Mouse (Mus musculus) subcutaneous adipose tissue, adult 2 months (tissue): Measurements from ENCODE around the gene 4933416C03Rik. TPM values are rescaled to one million over a fixed set of nuclear protein-coding genes. Genes with fewer than 3 reads are reported as not detected.

ENCODE experiments used
- polyA plus RNA-seq: library from polyadenylated mRNA; depleted of rRNA; stranded (reverse); fragments of >200 nt; gene quantifications from 2 replicates; pipeline ENCODE4 v1.2.3, GENCODE M21; 2012; ENCODE audit warnings: low replicate concordance; rRNA removed

The 4933416C03Rik gene
- not detected in 2 replicates for polyA plus RNA-seq

GRCm38 (mm10) chr10:116113867-116114474, at the start of gene 4933416C03Rik:
Gene 4933416C03Rik (minus strand): TSS chr10:116113917.

Other genes with a start within 250 kb of the 4933416C03Rik start
- 1.3 and 6.0 TPM in 2 replicates for gene Ptprr, start 95.7 kb downstream of the 4933416C03Rik start, polyA plus RNA-seq
- 16.3 and 42.0 TPM in 2 replicates for gene Ptprb, start 161.6 kb upstream of the 4933416C03Rik start, polyA plus RNA-seq